Mouse (Mus musculus) spleen, postnatal 0 days (tissue): Measurements from ENCODE around the gene Hist1h2ac. TPM values are rescaled to one million over a fixed set of nuclear protein-coding genes. Genes with fewer than 3 reads are reported as not detected.

Experiments
- polyA plus RNA-seq: library from polyadenylated mRNA; unstranded; fragments of >200 nt; fragmentation: Nextera tagmentation; extraction: Ambion mirVana; gene quantifications from 2 replicates; pipeline ENCODE4 v1.2.1, GENCODE M21; 2015

Gene Hist1h2ac
- 1.9 and 3.1 TPM in 2 replicates for polyA plus RNA-seq

GRCm38 (mm10) chr13:23683755-23684281 lies at the start of gene Hist1h2ac, which contains the start of gene Hist1h2bc:
TSS of gene Hist1h2ac (minus strand) at chr13:23683948.
TSS of gene Hist1h2bc (plus strand) at chr13:23684199.

GRCm38 (mm10) chr13:23710374-23711089 lies 26.8 kb upstream of the Hist1h2ac start, which contains the start of gene Hfe:
TSS of gene Hfe (minus strand) at chr13:23710854.

GRCm38 (mm10) chr13:23698300-23698693 lies 14.5 kb upstream of the Hist1h2ac start, which contains the start of gene Hist1h4c:
TSS of gene Hist1h4c (minus strand) at chr13:23698454.

GRCm38 (mm10) chr13:23695514-23695913 lies 11.8 kb upstream of the Hist1h2ac start, which contains the start of gene Hist1h1t:
TSS of gene Hist1h1t (plus strand) at chr13:23695814.

Other genes with a start within 250 kb of the Hist1h2ac start
- gene Btn1a1, start 218.0 kb downstream of the Hist1h2ac start, polyA plus RNA-seq, result 2.5 and 3.0 TPM in 2 replicates
- gene Btn2a2, start 195.1 kb downstream of the Hist1h2ac start, polyA plus RNA-seq, result not detected in 2 replicates
- 10.2 and 10.9 TPM in 2 replicates for gene Hist1h4h, start 152.9 kb downstream of the Hist1h2ac start, polyA plus RNA-seq
- gene Hist1h2af, start 150.0 kb downstream of the Hist1h2ac start, polyA plus RNA-seq, result 40.9 and 45.6 TPM in 2 replicates
- 18.3 and 26.4 TPM in 2 replicates for gene Hist1h3g, start 148.5 kb downstream of the Hist1h2ac start, polyA plus RNA-seq
- 2.3 and 2.8 TPM in 2 replicates for gene Hist1h2bh, start 140.6 kb downstream of the Hist1h2ac start, polyA plus RNA-seq
- gene Hist1h3f, start 139.9 kb downstream of the Hist1h2ac start, polyA plus RNA-seq, result 5.0 and 8.1 TPM in 2 replicates
- gene Hist1h4f, start 132.3 kb downstream of the Hist1h2ac start, polyA plus RNA-seq, result 7.3 and 7.9 TPM in 2 replicates
- 0.91 and 1.1 TPM in 2 replicates for gene Hist1h1d, start 130.7 kb downstream of the Hist1h2ac start, polyA plus RNA-seq
- gene Hist1h3e, start 121.6 kb downstream of the Hist1h2ac start, polyA plus RNA-seq, result 15.3 and 18.5 TPM in 2 replicates
- 134 and 158 TPM in 2 replicates for gene Hist1h2ae, start 112.7 kb downstream of the Hist1h2ac start, polyA plus RNA-seq
- gene Hist1h2bg, start 112.6 kb downstream of the Hist1h2ac start, polyA plus RNA-seq, result 22.9 and 29.0 TPM in 2 replicates
- gene Hist1h2bf, start 109.8 kb downstream of the Hist1h2ac start, polyA plus RNA-seq, result 18.8 and 26.9 TPM in 2 replicates
- 4.1 and 8.1 TPM in 2 replicates for gene Hist1h2ad, start 109.6 kb downstream of the Hist1h2ac start, polyA plus RNA-seq
- gene Hist1h3d, start 108.2 kb downstream of the Hist1h2ac start, polyA plus RNA-seq, result 19.3 and 30.4 TPM in 2 replicates
- 202 and 234 TPM in 2 replicates for gene Hist1h4d, start 102.3 kb downstream of the Hist1h2ac start, polyA plus RNA-seq
- 2.5 and 3.2 TPM in 2 replicates for gene Hist1h2be, start 62.8 kb downstream of the Hist1h2ac start, polyA plus RNA-seq
- 31.4 and 33.9 TPM in 2 replicates for gene Hist1h1e, start 61.4 kb downstream of the Hist1h2ac start, polyA plus RNA-seq
- 77.4 and 85.8 TPM in 2 replicates for gene Hist1h2bc, start 251 bp upstream of the Hist1h2ac start, polyA plus RNA-seq
- gene Hist1h1t, start 11.9 kb upstream of the Hist1h2ac start, polyA plus RNA-seq, result not detected in 2 replicates
- gene Hist1h4c, start 14.5 kb upstream of the Hist1h2ac start, polyA plus RNA-seq, result 18.8 TPM in 2 replicates
- gene Hfe, start 26.9 kb upstream of the Hist1h2ac start, polyA plus RNA-seq, result 10.7 and 14.6 TPM in 2 replicates
- gene Hist1h1c, start 54.9 kb upstream of the Hist1h2ac start, polyA plus RNA-seq, result 62.5 and 68.9 TPM in 2 replicates
- 10.7 and 11.0 TPM in 2 replicates for gene Hist1h3c, start 61.7 kb upstream of the Hist1h2ac start, polyA plus RNA-seq
- 7.7 and 9.4 TPM in 2 replicates for gene Hist1h2bb, start 62.8 kb upstream of the Hist1h2ac start, polyA plus RNA-seq
- 104 and 128 TPM in 2 replicates for gene Hist1h2ab, start 67.2 kb upstream of the Hist1h2ac start, polyA plus RNA-seq
- gene Hist1h3b, start 68.3 kb upstream of the Hist1h2ac start, polyA plus RNA-seq, result 51.9 and 64.5 TPM in 2 replicates
- 8.3 and 9.5 TPM in 2 replicates for gene Hist1h4b, start 73.1 kb upstream of the Hist1h2ac start, polyA plus RNA-seq
- gene Hist1h4a, start 77.3 kb upstream of the Hist1h2ac start, polyA plus RNA-seq, result 1.3 and 1.4 TPM in 2 replicates
- gene Hist1h3a, start 78.4 kb upstream of the Hist1h2ac start, polyA plus RNA-seq, result 26.7 and 31.7 TPM in 2 replicates
- 15.4 and 20.8 TPM in 2 replicates for gene Hist1h1a, start 79.7 kb upstream of the Hist1h2ac start, polyA plus RNA-seq
- gene Trim38, start 86.0 kb upstream of the Hist1h2ac start, polyA plus RNA-seq, result not detected in 2 replicates
- not detected in 2 replicates for gene Slc17a2, start 123.0 kb upstream of the Hist1h2ac start, polyA plus RNA-seq
- gene Slc17a3, start 155.5 kb upstream of the Hist1h2ac start, polyA plus RNA-seq, result not detected in 2 replicates
- gene Slc17a1, start 183.8 kb upstream of the Hist1h2ac start, polyA plus RNA-seq, result not detected in 2 replicates
- gene Slc17a4, start 231.1 kb upstream of the Hist1h2ac start, polyA plus RNA-seq, result 0.16 TPM in 2 replicates